Mouse (Mus musculus) forebrain, embryonic 11.5 days (tissue): ENCODE measurements around the gene Smoc1. TPM values are rescaled to one million over a fixed set of nuclear protein-coding genes. Genes with fewer than 3 reads are reported as not detected.

Experiments used
- ATAC-seq: fragments of 200-750 bp; cut with Nextera tagmentation; replicated peaks from 2 replicates; pipeline ENCODE4 v1.8.0; 2017; ENCODE audit warnings: moderate TSS enrichment; ENCODE audit not compliant: low FRiP score
- DNase-seq: peaks from one replicate; pipeline ENCODE4 v3.0.0-alpha.2; 2017; ENCODE audit warnings: low spot score
- H3K27ac ChIP-seq: fragments of 300-500 bp; sonication (generic); 2 replicates; pipeline ENCODE4 v1.5.1; 2014; ENCODE audit warnings: low read depth, low read length
- H3K27me3 ChIP-seq: fragments of 300-500 bp; sonication (generic); 2 replicates; pipeline ENCODE4 v1.6.1; 2014; ENCODE audit warnings: mild to moderate bottlenecking, low read length, mixed read lengths; ENCODE audit not compliant: control insufficient read depth, insufficient read depth
- H3K36me3 ChIP-seq: fragments of 300-500 bp; sonication (generic); 2 replicates; pipeline ENCODE4 v1.6.1; 2014; ENCODE audit warnings: mild to moderate bottlenecking, low read length, moderate library complexity, mixed read lengths; ENCODE audit not compliant: control insufficient read depth, insufficient read depth
- H3K4me1 ChIP-seq: fragments of 300-500 bp; sonication (generic); replicated peaks from 2 replicates; pipeline ENCODE4 v1.6.1; 2014; ENCODE audit warnings: low read length, mixed read lengths; ENCODE audit not compliant: control insufficient read depth, insufficient read depth
- H3K4me2 ChIP-seq: fragments of 300-500 bp; sonication (generic); 2 replicates; pipeline ENCODE4 v1.6.1; 2014; ENCODE audit warnings: low read depth, mild to moderate bottlenecking, low read length, moderate library complexity, mixed read lengths; ENCODE audit not compliant: severe bottlenecking
- H3K4me3 ChIP-seq: fragments of 300-500 bp; sonication (generic); 2 replicates; pipeline ENCODE4 v1.5.1; 2014; ENCODE audit warnings: low read depth, low read length
- H3K9ac ChIP-seq: fragments of 300-500 bp; sonication (generic); 2 replicates; pipeline ENCODE4 v1.6.1; 2014; ENCODE audit warnings: low read length
- H3K9me3 ChIP-seq: fragments of 300-500 bp; sonication (generic); 2 replicates; pipeline ENCODE4 v1.6.1; 2016; ENCODE audit warnings: low read length, mixed read lengths; ENCODE audit not compliant: control insufficient read depth
- WGBS: fragments of 180-500 bp; shearing (Covaris S2); extraction: QIAGEN DNeasy Blood & Tissue Kit; methylation state at CpG from one replicate; pipeline ENCODE4 v1.1.7; 2014; 5-methylcytosine and 5-hydroxymethylcytosine counted together
- polyA plus RNA-seq: library from polyadenylated mRNA; unstranded; fragments of >200 nt; fragmentation: Nextera tagmentation; extraction: Ambion mirVana; gene quantifications from 2 replicates; pipeline ENCODE4 v1.2.1, GENCODE M21; 2014

Gene Smoc1
- polyA plus RNA-seq, 1 experiment from 2014 or later: 6.7 TPM

DNA sequence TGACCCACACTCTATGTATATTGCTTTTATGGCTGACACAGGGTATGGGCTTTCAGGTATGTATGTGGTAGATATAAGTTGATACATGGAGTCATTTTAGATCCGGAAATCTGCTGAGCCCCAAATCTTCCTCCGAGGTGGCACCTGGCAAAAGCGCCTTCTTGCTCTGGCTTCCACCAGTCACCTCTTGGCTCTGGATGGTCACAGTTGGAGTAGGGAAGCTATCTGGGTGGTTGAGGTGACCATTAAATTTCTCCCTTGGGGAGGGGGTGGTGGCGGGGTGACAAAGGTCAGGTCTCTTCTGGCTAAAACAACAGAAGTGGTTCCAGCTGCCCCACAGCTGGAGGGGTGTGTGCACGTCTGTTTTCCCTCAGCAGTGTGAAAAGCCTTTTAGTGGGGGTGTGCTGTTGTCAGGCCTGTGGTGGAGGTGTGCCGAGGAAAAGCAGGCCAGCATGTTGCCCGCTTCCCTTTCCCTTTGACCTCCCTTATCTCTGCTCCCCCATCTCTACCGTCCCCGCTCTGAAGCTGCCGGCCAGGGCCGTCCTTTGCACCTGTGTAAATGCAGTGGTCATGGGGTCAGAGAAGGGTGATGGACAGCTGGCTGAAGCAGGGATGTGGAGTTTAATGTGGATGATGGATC, 68.3 kb downstream of the Smoc1 start:
- H3K4me2 ChIP-seq: no peak overlapping the region
- no peaks in the 10 kb centered on the region for H3K27me3 ChIP-seq
- WGBS: 64% methylated on average over 11 of the region's 11 CpGs
- no peaks in the 10 kb centered on the region for H3K36me3 ChIP-seq
- no peaks in the 10 kb centered on the region for H3K9me3 ChIP-seq
- H3K4me1 ChIP-seq: no peaks in the 10 kb centered on the region
- no peak overlapping the region for H3K9ac ChIP-seq
- DNase-seq (peak; percentile 37), ATAC-seq (no peak)
- H3K27ac ChIP-seq: no peak overlapping the region
- no peak overlapping the region for H3K4me3 ChIP-seq

DNA sequence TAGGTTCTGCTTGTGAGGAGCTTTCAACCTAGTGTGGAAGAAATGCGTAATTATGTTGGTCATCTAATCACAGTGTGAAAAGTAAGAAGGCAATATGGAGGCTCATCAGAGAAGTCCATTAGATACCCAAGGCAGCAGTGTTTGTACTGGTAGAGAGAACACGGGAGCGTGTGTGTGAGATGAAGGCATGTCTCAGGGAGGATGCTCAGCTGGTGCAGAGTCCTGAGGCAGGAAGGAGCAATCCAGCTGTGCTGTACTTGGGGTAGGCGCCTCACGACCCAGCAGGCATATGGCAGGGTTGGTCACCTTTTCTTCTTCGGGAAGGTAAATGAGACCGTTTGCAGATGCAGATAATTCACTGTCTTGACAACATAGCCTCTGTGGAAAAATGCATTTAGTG, 70.7 kb downstream of the Smoc1 start:
- 71% methylated on average over 7 of the region's 7 CpGs for WGBS
- Histone ChIP-seq H3K4me3 (no peak overlapping the region), H3K4me1 (no peaks in the 10 kb centered on the region), H3K4me2 (no peak overlapping the region), H3K27ac (no peak overlapping the region), H3K9me3 (no peaks in the 10 kb centered on the region), H3K36me3 (no peaks in the 10 kb centered on the region), H3K27me3 (no peaks in the 10 kb centered on the region), H3K9ac (no peak overlapping the region)
- ATAC-seq (no peak), DNase-seq (no peak)

- Histone ChIP-seq H3K4me3 (no peak overlapping the region), H3K9me3 (no peaks in the 10 kb centered on the region), H3K4me2 (no peak overlapping the region), H3K27ac (no peak overlapping the region), H3K9ac (no peak overlapping the region), H3K4me1 (no peaks in the 10 kb centered on the region), H3K27me3 (no peaks in the 10 kb centered on the region), H3K36me3 (no peaks in the 10 kb centered on the region)
- no peak for DNase-seq
- no peak for ATAC-seq
- 69% methylated on average over 4 of the region's 4 CpGs for WGBS
Measured at GRCm38 (mm10) chr12:81097738-81098137, 71.1 kb downstream of the Smoc1 start.

- 78% methylated on average over 5 of the region's 5 CpGs for WGBS
- ATAC-seq (no peak), DNase-seq (no peak)
- Histone ChIP-seq H3K9ac (no peak overlapping the region), H3K27me3 (no peaks in the 10 kb centered on the region), H3K4me2 (no peak overlapping the region), H3K36me3 (no peaks in the 10 kb centered on the region), H3K9me3 (no peaks in the 10 kb centered on the region), H3K4me1 (no peaks in the 10 kb centered on the region), H3K4me3 (no peak overlapping the region), H3K27ac (no peak overlapping the region)
Measured at GRCm38 (mm10) chr12:81099161-81099560, 72.6 kb downstream of the Smoc1 start.

DNA sequence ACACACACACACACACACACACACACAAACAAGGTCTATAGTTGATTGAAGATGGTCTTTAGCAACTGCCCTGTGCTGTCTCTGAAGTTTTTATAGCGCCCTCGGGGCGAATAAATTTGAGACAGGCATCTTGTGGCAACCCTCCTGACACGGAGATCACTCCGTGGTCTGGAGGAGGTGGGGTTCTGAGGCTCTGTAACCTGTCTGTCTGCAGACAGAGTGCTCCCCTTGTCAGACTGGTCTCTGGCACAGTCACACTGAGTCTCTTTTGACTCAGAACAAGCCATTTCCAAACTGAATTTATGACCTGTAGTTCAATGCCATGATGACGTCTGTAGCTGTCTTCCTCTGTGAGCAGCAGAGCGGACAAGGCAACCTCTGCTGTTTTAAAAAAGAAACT, 75.1 kb downstream of the Smoc1 start:
- Histone ChIP-seq H3K4me1 (no peaks in the 10 kb centered on the region), H3K4me2 (no peak overlapping the region), H3K9ac (no peak overlapping the region), H3K27ac (no peak overlapping the region), H3K36me3 (no peaks in the 10 kb centered on the region), H3K4me3 (no peak overlapping the region), H3K9me3 (no peaks in the 10 kb centered on the region), H3K27me3 (no peaks in the 10 kb centered on the region)
- ATAC-seq (no peak), DNase-seq (no peak)
- 90% methylated on average over 7 of the region's 7 CpGs for WGBS

DNA sequence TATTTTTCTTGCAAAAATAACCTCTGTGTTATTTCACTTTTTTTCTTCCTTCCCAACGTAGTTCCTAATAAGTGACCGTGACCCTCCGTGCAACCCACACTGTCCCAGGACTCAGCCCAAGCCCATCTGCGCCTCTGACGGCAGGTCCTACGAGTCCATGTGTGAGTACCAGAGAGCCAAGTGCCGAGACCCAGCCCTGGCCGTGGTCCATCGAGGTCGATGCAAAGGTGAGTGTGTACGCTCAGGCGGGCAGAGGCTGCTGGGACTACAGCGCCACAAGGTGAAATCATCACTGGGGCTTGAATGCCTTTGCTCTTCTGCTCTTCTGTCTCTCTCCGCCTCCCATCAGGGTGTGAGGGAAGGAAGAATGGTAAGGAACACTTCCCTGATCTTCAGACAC, 77.9 kb downstream of the Smoc1 start:
- no peak overlapping the region for H3K4me2 ChIP-seq
- no peaks in the 10 kb centered on the region for H3K27me3 ChIP-seq
- no peak overlapping the region for H3K4me3 ChIP-seq
- WGBS: 92% methylated on average over 14 of the region's 14 CpGs
- ATAC-seq (no peak), DNase-seq (no peak)
- no peak overlapping the region for H3K27ac ChIP-seq
- H3K9me3 ChIP-seq: no peaks in the 10 kb centered on the region
- H3K9ac ChIP-seq: no peak overlapping the region
- H3K4me1 ChIP-seq: peaks cover 2% of the 10 kb centered on the region; the same call in 1 of the 2 replicates
- no peaks in the 10 kb centered on the region for H3K36me3 ChIP-seq

- Histone ChIP-seq H3K36me3 (no peaks in the 10 kb centered on the region), H3K4me3 (no peak overlapping the region), H3K4me1 (peaks cover 2% of the 10 kb centered on the region; the same call in 1 of the 2 replicates), H3K9me3 (no peaks in the 10 kb centered on the region), H3K27me3 (no peaks in the 10 kb centered on the region), H3K27ac (no peak overlapping the region), H3K9ac (no peak overlapping the region), H3K4me2 (no peak overlapping the region)
- WGBS: 91% methylated on average over 12 of the region's 12 CpGs
- no peak for ATAC-seq
- DNase-seq: no peak
Measured at GRCm38 (mm10) chr12:81105721-81106633, 79.4 kb downstream of the Smoc1 start.

- WGBS: 78% methylated on average over 14 of the region's 14 CpGs
- no peak for ATAC-seq
Measured at GRCm38 (mm10) chr12:81107278-81108100, 80.9 kb downstream of the Smoc1 start.

More at GRCm38 (mm10) chr12:81107278-81108100, 80.9 kb downstream of the Smoc1 start:
- no peak overlapping the region for H3K9ac ChIP-seq
- H3K27me3 ChIP-seq: no peaks in the 10 kb centered on the region
- H3K9me3 ChIP-seq: no peaks in the 10 kb centered on the region
- H3K27ac ChIP-seq: no peak overlapping the region
- H3K4me3 ChIP-seq: no peak overlapping the region
- DNase-seq: no peak
- H3K4me1 ChIP-seq: peaks cover 2% of the 10 kb centered on the region; the same call in 1 of the 2 replicates
- no peaks in the 10 kb centered on the region for H3K36me3 ChIP-seq
- H3K4me2 ChIP-seq: no peak overlapping the region
